Mouse (Mus musculus) gastrocnemius, adult 18-20 months (tissue): Measurements from ENCODE around the gene Cdk15. TPM values are rescaled to one million over a fixed set of nuclear protein-coding genes. Genes with fewer than 3 reads are reported as not detected.

Experiments used
- DNase-seq: peaks from one replicate; pipeline ENCODE4 v3.0.0; 2021; ENCODE audit warnings: low spot score
- total RNA-seq, 2 experiments: library from RNA; stranded (reverse); gene quantifications; 2 replicates each; pipeline ENCODE4 v1.2.3; 2021

The Cdk15 gene
- total RNA-seq, 2 experiments from 2014 or later = 0.14 TPM

GRCm38 (mm10) chr1:59370355-59370950, 113.7 kb downstream of the Cdk15 start:
- no peak for DNase-seq

GRCm38 (mm10) chr1:59376021-59376548, 119.4 kb downstream of the Cdk15 start:
- DNase-seq = no peak

DNA sequence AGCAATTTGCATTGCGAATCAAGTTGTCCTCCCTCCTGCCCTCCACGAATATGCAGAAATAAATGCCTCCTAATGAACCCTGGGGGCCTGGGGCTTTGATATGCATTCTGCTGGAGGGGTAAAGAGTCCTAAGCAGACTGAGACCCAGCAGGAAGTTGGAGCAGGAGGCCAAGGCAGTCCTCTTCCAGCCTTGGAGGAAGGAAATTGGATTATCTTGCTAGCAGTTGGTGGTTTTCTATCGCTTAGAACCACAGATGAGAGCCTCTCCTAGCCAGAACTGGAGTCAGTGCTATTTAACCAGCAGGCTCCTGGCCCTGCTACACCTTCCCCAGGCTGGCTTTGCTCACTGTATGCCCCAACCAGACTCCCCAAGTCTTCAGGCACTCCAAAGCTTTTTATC, 119.9 kb downstream of the Cdk15 start:
- no peak for DNase-seq

DNA sequence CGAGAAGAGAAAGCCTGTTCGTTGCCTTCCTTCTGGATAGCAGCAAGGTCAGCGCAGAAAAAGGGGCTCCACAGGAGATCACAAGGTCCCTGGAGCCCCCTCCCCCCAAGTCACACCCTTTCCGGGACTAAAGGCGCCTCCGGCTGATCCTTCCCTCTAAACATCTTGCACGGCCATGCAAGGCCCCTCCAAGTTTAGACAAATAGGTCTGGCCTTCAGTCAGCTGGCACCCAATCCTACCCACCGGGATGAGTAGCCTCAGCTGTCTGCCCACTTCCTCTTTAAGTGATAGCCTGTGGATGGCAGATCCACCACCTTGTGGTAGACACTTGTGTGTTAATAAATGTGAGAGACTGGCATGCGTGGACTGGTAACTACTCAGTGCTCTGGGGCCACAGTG, 120.6 kb downstream of the Cdk15 start:
- DNase-seq = no peak

GRCm38 (mm10) chr1:59380926-59381325, 124.2 kb downstream of the Cdk15 start:
- peak; percentile 14 for DNase-seq

GRCm38 (mm10) chr1:59381483-59381882, 124.8 kb downstream of the Cdk15 start:
- no peak for DNase-seq

- DNase-seq = no peak
These were observed 125.8 kb downstream of the Cdk15 start for GRCm38 (mm10) chr1:59382516-59382915.

DNA sequence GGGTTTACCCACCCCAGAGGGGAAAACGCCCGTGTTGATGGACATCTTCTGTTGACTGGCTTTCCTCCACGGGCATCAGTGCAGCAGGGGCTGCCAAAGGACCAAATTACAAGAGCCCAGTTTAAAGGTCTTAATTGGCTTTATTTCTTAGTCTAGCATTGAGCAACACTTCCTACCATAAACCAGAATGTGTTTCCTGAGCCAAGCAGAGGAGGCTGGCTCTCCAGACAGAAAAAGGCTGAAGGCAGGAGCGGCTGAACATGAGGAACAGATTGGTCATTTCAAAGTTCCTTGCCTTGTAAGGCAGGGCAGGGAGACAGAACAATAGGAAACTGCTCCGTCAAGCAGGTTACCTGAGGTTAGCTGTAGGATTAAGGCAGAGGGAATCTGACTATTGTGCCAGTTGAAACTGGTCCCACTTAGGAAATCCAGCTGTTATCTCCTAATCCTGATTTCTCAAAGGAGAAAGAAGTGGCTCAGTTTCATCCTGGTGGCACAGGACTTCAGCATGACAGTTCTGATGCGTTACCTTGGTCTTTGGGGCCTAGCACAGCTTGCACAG, 126.4 kb downstream of the Cdk15 start:
- no peak for DNase-seq

GRCm38 (mm10) chr1:59384400-59384799, 127.7 kb downstream of the Cdk15 start:
- DNase-seq = no peak

- DNase-seq = no peak
These were observed 128.9 kb downstream of the Cdk15 start for GRCm38 (mm10) chr1:59385641-59386040.

GRCm38 (mm10) chr1:59387542-59388314, 131.0 kb downstream of the Cdk15 start:
- no peak for DNase-seq

- DNase-seq = no peak
These were observed 132.5 kb downstream of the Cdk15 start for GRCm38 (mm10) chr1:59389181-59389580.

DNA sequence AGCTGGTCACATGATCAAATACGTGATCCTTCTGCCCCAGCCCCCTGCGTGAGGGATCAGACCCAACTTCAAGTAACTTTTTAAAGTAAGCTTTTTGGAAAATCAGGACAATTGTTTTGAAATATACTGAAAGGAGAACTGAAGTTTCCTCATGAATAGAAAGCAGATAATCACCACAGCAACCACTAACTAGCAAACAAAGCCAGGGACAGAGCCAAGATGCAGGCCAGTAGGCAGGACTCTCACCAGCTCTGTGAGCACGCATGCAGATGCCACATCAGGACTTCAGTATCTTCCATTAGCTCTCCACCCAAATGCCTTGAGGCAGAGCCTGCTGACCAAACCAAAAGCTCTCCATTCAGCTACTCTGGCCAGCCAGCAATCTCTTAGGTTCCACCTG, 135.0 kb downstream of the Cdk15 start:
- no peak for DNase-seq

GRCm38 (mm10) chr1:59394072-59394471, 137.4 kb downstream of the Cdk15 start:
- DNase-seq = no peak

- no peak for DNase-seq
These were observed 137.9 kb downstream of the Cdk15 start for GRCm38 (mm10) chr1:59394616-59395015.

GRCm38 (mm10) chr1:59395992-59396391, 139.3 kb downstream of the Cdk15 start:
- DNase-seq = no peak

DNA sequence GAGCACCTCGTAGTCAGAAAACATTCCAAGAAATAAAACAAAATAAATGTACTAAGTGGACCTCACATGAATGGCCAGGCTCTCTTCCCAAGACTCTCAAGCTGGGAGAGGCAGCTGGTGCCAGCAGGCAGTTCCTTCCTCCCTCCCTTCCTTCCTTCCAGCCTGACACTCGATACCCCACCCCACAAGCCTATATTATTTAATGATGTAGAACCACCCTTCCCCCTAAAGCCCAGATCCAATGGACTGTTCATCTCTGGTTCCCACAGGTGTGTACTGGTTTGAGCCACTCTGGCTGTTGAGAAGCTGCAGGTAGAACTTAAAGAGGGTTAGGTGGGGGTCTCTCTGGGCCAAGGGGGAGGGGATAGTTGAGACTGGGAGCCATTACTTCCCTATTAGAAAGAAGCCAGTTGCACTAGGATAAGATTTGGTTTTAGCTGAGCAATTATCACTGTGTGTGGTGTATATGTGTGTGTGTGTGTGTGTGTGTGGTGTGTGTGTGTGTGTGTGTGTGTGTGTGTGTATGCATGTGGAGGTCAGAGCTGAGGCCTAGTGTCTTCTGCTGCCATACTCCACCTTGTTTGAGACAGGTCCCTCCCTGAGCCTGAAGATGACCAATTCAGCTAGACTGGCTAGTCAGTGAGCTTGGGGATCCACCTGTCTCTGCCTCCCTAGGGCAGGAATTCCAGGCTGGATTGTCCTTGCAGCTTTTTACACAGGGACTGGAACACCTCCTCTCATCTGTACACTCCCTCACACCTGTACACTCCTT, 143.0 kb downstream of the Cdk15 start:
- DNase-seq = no peak

- no peak for DNase-seq
These were observed 144.5 kb downstream of the Cdk15 start for GRCm38 (mm10) chr1:59401253-59401652.
